Mouse (Mus musculus) limb, embryonic 10.5 days (tissue): ENCODE measurements around the gene Pmel. TPM values are rescaled to one million over a fixed set of nuclear protein-coding genes. Genes with fewer than 3 reads are reported as not detected.

Experiments used
- DNase-seq: peaks from one replicate; pipeline ENCODE4 v3.0.0-alpha.2; 2017; ENCODE audit warnings: low spot score
- H3K27ac ChIP-seq: fragments of 300-500 bp; sonication (generic); 2 replicates; pipeline ENCODE4 v1.5.1; 2016; ENCODE audit warnings: mild to moderate bottlenecking
- H3K27me3 ChIP-seq: fragments of 300-500 bp; sonication (generic); 2 replicates; pipeline ENCODE4 v1.6.1; 2016; ENCODE audit warnings: low read depth, mild to moderate bottlenecking; ENCODE audit not compliant: poor library complexity, severe bottlenecking
- H3K36me3 ChIP-seq: fragments of 300-500 bp; sonication (generic); 2 replicates; pipeline ENCODE4 v1.6.1; 2016; ENCODE audit warnings: mild to moderate bottlenecking, moderate library complexity
- H3K4me1 ChIP-seq: fragments of 300-500 bp; sonication (generic); 2 replicates; pipeline ENCODE4 v1.6.1; 2016
- H3K4me3 ChIP-seq: fragments of 300-500 bp; sonication (generic); 2 replicates; pipeline ENCODE4 v1.5.1; 2016; ENCODE audit warnings: mild to moderate bottlenecking, moderate library complexity
- H3K9me3 ChIP-seq: fragments of 300-500 bp; sonication (generic); replicated peaks from 2 replicates; pipeline ENCODE4 v1.6.1; 2016; ENCODE audit warnings: mild to moderate bottlenecking
- WGBS: fragments of 180-500 bp; shearing (Covaris S2); methylation state at CpG from one replicate; pipeline ENCODE4 v1.1.7; 2016; 5-methylcytosine and 5-hydroxymethylcytosine counted together
- polyA plus RNA-seq: library from polyadenylated mRNA; unstranded; fragments of >200 nt; fragmentation: Nextera tagmentation; extraction: Ambion mirVana; gene quantifications from 2 replicates; pipeline ENCODE4 v1.2.1, GENCODE M21; 2016

Gene Pmel
- polyA plus RNA-seq = 0.25 and 0.55 TPM in 2 replicates

GRCm38 (mm10) chr10:128703895-128704294 lies at the start of gene Pmel:
Pmel (plus strand) TSS chr10:128704195.
- Histone ChIP-seq H3K4me3 (peak within 1 kb of the TSS; percentile 95), H3K27ac (peak within 1 kb of the TSS; percentile 97), H3K36me3 (peaks cover 46% of the 10 kb centered on the region), H3K4me1 (peaks cover 27% of the 10 kb centered on the region), H3K27me3 (no peaks in the 10 kb centered on the region), H3K9me3 (no peaks in the 10 kb centered on the region)
- DNase-seq = no peak
- 22% methylated on average over 4 of the region's 4 CpGs for WGBS

- Histone ChIP-seq H3K4me3 (no peak overlapping the region), H3K9me3 (no peaks in the 10 kb centered on the region), H3K27ac (no peak overlapping the region), H3K27me3 (no peaks in the 10 kb centered on the region), H3K4me1 (no peaks in the 10 kb centered on the region), H3K36me3 (no peaks in the 10 kb centered on the region)
- DNase-seq = no peak
- WGBS = 91% methylated on average over 3 of the region's 3 CpGs
Measured at GRCm38 (mm10) chr10:128655254-128655653, 48.7 kb upstream of the Pmel start.

- no peaks in the 10 kb centered on the region for H3K9me3 ChIP-seq
- no peak overlapping the region for H3K4me3 ChIP-seq
- H3K27me3 ChIP-seq = no peaks in the 10 kb centered on the region
- no peak for DNase-seq
- no peaks in the 10 kb centered on the region for H3K4me1 ChIP-seq
- 86% methylated on average over 1 of the region's 1 CpGs for WGBS
- H3K36me3 ChIP-seq = no peaks in the 10 kb centered on the region
- no peak overlapping the region for H3K27ac ChIP-seq
Measured at GRCm38 (mm10) chr10:128656731-128657130, 47.3 kb upstream of the Pmel start.

GRCm38 (mm10) chr10:128657844-128658243 lies 46.2 kb upstream of the Pmel start:
- no peak overlapping the region for H3K4me3 ChIP-seq
- no peaks in the 10 kb centered on the region for H3K27me3 ChIP-seq
- H3K4me1 ChIP-seq = no peaks in the 10 kb centered on the region
- no peaks in the 10 kb centered on the region for H3K36me3 ChIP-seq
- no peaks in the 10 kb centered on the region for H3K9me3 ChIP-seq
- WGBS = 57% methylated on average over 9 of the region's 9 CpGs
- no peak overlapping the region for H3K27ac ChIP-seq
- no peak for DNase-seq

GRCm38 (mm10) chr10:128659490-128659889 lies 44.5 kb upstream of the Pmel start:
- Histone ChIP-seq H3K4me1 (no peaks in the 10 kb centered on the region), H3K36me3 (no peaks in the 10 kb centered on the region), H3K27ac (no peak overlapping the region), H3K4me3 (no peak overlapping the region), H3K9me3 (no peaks in the 10 kb centered on the region), H3K27me3 (no peaks in the 10 kb centered on the region)
- no peak for DNase-seq
- 60% methylated on average over 9 of the region's 9 CpGs for WGBS

- DNase-seq = no peak
- H3K27ac ChIP-seq = no peak overlapping the region
Measured at GRCm38 (mm10) chr10:128662465-128662864, 41.5 kb upstream of the Pmel start.

GRCm38 (mm10) chr10:128663441-128664220 lies 40.4 kb upstream of the Pmel start:
- H3K9me3 ChIP-seq = no peaks in the 10 kb centered on the region
- no peaks in the 10 kb centered on the region for H3K27me3 ChIP-seq
- 67% methylated on average over 5 of the region's 5 CpGs for WGBS
- H3K4me3 ChIP-seq = no peak overlapping the region
- no peak overlapping the region for H3K27ac ChIP-seq
- H3K36me3 ChIP-seq = no peaks in the 10 kb centered on the region
- DNase-seq = no peak
- peaks cover 5% of the 10 kb centered on the region; the same call in 1 of the 2 replicates for H3K4me1 ChIP-seq

More at GRCm38 (mm10) chr10:128662465-128662864, 41.5 kb upstream of the Pmel start:
- Histone ChIP-seq H3K4me1 (no peaks in the 10 kb centered on the region), H3K36me3 (no peaks in the 10 kb centered on the region), H3K4me3 (no peak overlapping the region), H3K27me3 (no peaks in the 10 kb centered on the region), H3K9me3 (no peaks in the 10 kb centered on the region)

GRCm38 (mm10) chr10:128664808-128665207 lies 39.2 kb upstream of the Pmel start:
- Histone ChIP-seq H3K27me3 (no peaks in the 10 kb centered on the region), H3K27ac (no peak overlapping the region), H3K9me3 (no peaks in the 10 kb centered on the region), H3K36me3 (no peaks in the 10 kb centered on the region), H3K4me1 (peaks cover 15% of the 10 kb centered on the region), H3K4me3 (no peak overlapping the region)
- DNase-seq = no peak
- 74% methylated on average over 3 of the region's 3 CpGs for WGBS

GRCm38 (mm10) chr10:128665307-128665706 lies 38.7 kb upstream of the Pmel start:
- 88% methylated on average over 3 of the region's 3 CpGs for WGBS
- H3K36me3 ChIP-seq = no peaks in the 10 kb centered on the region
- H3K27me3 ChIP-seq = no peaks in the 10 kb centered on the region
- H3K4me1 ChIP-seq = peaks cover 15% of the 10 kb centered on the region
- DNase-seq = no peak
- no peaks in the 10 kb centered on the region for H3K9me3 ChIP-seq
- H3K4me3 ChIP-seq = no peak overlapping the region
- H3K27ac ChIP-seq = no peak overlapping the region

GRCm38 (mm10) chr10:128665806-128666205 lies 38.2 kb upstream of the Pmel start:
- Histone ChIP-seq H3K4me1 (peaks cover 15% of the 10 kb centered on the region), H3K36me3 (no peaks in the 10 kb centered on the region), H3K27me3 (no peaks in the 10 kb centered on the region), H3K27ac (no peak overlapping the region), H3K4me3 (no peak overlapping the region), H3K9me3 (no peaks in the 10 kb centered on the region)
- no peak for DNase-seq
- WGBS = 98% methylated on average over 2 of the region's 2 CpGs

- under 1% methylated on average over 42 of the region's 42 CpGs for WGBS
- DNase-seq = peak; percentile 87
- Histone ChIP-seq H3K9me3 (no peaks in the 10 kb centered on the region), H3K4me3 (peak overlapping the region; percentile 85), H3K27ac (peak overlapping the region; percentile 91), H3K36me3 (0 out of 2 replicates have a peak, but pooled peaks cover 9% of the 10 kb centered on the region), H3K27me3 (no peaks in the 10 kb centered on the region; the same call in 1 of the 2 replicates), H3K4me1 (peaks cover 29% of the 10 kb centered on the region)
Measured at GRCm38 (mm10) chr10:128668790-128669672, 35.0 kb upstream of the Pmel start.

GRCm38 (mm10) chr10:128671148-128671547 lies 32.8 kb upstream of the Pmel start:
- Histone ChIP-seq H3K9me3 (no peaks in the 10 kb centered on the region), H3K4me1 (peaks cover 33% of the 10 kb centered on the region), H3K27ac (no peak overlapping the region), H3K36me3 (peaks cover 9% of the 10 kb centered on the region), H3K4me3 (no peak overlapping the region), H3K27me3 (no peaks in the 10 kb centered on the region; the same call in 1 of the 2 replicates)
- 92% methylated on average over 9 of the region's 9 CpGs for WGBS
- DNase-seq = no peak
